Mouse (Mus musculus) B cell, adult 2 months (primary cell): ENCODE results near the gene Prdm5.

Source experiments
- DNase-seq, 2 experiments: peaks; one replicate each; pipeline ENCODE4 v3.0.0; 2022

Prdm5 gene

DNA sequence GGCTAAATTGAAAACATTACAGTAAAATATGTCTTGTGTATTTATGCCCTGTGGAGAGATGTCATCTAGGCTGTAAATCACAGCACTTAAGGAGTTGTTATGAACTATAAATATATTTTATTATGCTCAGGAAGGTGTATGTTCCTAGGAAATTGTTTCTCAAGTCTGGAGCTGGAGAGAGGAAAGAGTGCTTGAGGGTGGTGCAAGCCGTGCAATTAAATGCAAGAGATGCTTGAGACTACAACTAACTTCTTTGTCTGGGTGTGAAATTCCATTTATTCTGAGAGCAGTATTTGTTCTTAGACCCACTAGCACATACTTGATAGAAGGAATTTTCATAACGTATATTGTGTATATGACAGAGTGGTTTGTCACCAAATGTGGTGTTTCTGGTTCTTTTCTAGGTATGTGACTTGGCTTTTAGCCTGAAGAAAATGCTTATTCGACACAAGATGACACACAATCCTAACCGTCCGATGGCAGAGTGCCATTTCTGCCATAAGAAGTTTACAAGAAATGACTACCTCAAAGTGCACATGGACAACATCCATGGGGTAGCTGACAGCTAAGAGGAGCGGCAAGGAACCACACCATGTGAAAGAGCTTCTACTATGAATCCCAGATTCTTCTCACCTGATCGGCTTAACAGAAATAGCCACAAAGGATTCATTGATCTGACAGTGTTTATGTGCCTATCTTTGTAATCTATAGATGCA, 156.9 kb downstream of the Prdm5 start:
- DNase-seq, result no peak

DNA sequence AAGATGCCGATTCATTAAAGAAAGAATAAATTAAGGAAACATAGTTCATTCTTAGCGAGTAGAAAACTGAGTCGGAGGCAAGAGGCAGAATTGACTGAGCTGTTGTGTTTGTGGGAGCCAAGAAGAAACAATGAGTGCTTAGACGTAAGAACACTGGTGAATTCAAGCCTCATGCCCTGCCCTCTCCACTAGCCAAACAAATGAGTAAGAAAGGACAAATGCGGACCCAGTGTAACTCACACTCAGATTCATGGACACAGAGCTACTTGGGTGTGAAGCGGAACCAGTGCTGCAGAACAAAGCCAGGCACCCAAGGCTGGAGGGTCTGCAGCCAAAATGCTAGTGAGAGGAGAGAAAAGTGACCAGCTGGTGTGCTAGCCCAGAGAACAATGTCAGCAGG, 171.7 kb downstream of the Prdm5 start:
- no peak for DNase-seq

DNA sequence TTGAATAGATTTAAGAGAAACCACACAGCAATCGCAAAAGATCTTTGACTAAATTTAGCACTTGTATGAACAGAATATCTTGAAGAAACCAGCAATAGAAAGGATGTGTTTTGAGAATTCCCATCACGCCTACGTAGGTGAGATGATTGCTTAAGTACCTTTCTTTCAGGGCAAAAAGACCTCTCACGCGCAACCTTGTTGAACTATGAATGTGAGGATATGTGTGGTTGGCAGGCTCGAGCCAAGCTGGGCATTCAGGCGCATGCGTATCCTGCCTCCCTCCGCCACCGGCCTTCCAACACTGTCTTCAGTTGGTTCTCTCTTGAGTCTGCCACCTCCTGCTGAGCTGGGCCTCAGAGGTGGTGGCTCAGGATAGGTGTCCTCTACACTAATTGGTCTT, 173.5 kb downstream of the Prdm5 start, which contains the start of gene 4930544G11Rik:
4930544G11Rik (plus strand) TSS at position 301 of the 400 bp plus-strand sequence.
- DNase-seq, result no peak

DNA sequence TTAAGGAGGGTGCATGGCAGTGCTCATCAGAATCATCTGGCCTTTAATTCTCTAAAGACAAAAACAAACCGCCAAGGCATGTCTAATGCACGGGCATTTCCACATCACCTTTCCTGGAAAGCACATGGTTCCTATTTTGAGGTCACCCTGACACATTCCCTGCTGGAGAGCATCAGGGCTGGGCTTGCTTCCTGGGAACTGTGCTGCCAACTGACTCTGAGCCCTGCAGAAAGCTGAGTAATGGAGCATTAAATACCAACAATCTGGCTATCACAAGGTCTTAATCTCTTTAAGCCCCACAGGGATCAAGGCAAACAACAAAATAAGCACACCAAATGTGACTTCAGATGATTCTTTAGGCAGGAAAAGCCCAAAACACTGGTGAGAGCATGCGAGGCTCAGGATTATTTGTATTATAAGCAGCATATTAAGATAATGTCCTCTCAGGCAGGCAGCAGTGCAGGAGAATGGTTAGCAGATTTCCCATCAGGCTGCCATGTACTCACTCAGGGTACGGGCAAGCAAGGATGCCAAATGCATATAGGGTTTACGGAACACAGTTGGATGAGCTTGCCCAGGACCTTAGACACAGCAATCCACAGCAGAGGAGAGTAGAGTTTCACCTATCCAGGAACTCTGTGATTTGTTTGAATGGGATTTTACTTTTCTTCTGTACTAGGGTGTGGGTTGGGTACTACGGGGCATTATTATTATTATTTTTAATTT, 190.8 kb downstream of the Prdm5 start:
- DNase-seq, result no peak

DNA sequence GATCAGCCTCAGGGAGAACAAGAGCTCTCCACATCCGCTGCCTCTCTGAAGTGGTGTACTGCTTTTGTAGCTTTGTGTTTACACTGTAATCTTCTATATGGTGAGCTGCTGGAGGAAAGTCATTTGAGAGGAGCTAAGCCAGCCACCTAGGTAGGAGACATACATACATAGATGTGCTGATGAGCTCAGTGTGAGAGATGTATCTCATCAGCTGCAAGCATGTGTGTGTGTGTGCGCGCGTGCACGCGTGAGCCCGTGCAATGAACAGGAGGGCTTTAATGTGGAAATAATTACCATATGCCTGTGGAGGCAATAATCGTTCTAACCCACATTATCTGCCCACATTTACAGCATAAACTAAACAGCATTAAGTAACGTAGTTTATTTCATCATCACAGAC, 191.6 kb downstream of the Prdm5 start:
- no peak for DNase-seq
